Mouse (Mus musculus) hindbrain, embryonic 10.5 days (tissue): ENCODE measurements at regions not wholly inside any gene's neighbourhood (a gene's known extent, or its start where the extent isn't known, plus 50 kb on each side); places are given as distances from the start of the nearest gene placed in this dataset.

Source experiments
- DNase-seq: peaks from one replicate; pipeline ENCODE4 v3.0.0-alpha.2; 2017; ENCODE audit warnings: low spot score
- H3K27ac ChIP-seq: fragments of 300-500 bp; sonication (generic); 2 replicates; pipeline ENCODE4 v1.5.1; 2016; ENCODE audit warnings: mild to moderate bottlenecking, moderate library complexity
- H3K27me3 ChIP-seq: fragments of 300-500 bp; sonication (generic); 2 replicates; pipeline ENCODE4 v1.6.1; 2016; ENCODE audit warnings: mild to moderate bottlenecking; ENCODE audit not compliant: poor library complexity, insufficient read depth, severe bottlenecking
- H3K36me3 ChIP-seq: fragments of 300-500 bp; sonication (generic); 2 replicates; pipeline ENCODE4 v1.6.1; 2016; ENCODE audit warnings: mild to moderate bottlenecking, moderate library complexity
- H3K4me1 ChIP-seq: fragments of 300-500 bp; sonication (generic); replicated peaks from 2 replicates; pipeline ENCODE4 v1.6.1; 2016; ENCODE audit warnings: mild to moderate bottlenecking
- H3K4me3 ChIP-seq: fragments of 300-500 bp; sonication (generic); 2 replicates; pipeline ENCODE4 v1.5.1; 2016; ENCODE audit warnings: mild to moderate bottlenecking, moderate library complexity
- H3K9me3 ChIP-seq: fragments of 300-500 bp; sonication (generic); 2 replicates; pipeline ENCODE4 v1.6.1; 2016; ENCODE audit warnings: mild to moderate bottlenecking, moderate library complexity
- WGBS: fragments of 180-500 bp; shearing (Covaris S2); methylation state at CpG from one replicate; pipeline ENCODE4 v1.1.7; 2016; 5-methylcytosine and 5-hydroxymethylcytosine counted together

DNA sequence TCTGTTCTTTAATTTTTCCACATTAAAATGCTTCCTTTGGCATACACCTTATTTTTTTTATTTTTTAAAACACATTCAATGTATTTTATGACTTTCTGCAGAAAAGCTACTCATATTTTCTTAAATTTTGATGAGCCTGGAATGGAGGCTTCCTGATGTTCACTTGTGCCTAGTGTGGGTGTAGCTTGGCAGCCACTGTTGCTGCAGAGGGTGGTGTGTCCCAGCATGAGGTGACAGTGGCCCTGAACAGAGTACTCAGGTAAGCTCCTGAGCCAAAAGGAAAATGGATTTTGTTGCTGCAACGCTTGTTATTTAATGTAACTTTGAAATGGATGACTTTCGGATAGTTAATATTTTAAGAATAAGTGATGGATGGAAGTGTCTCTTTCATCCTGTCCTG lies 170.6 kb downstream of the Eipr1 start:
- H3K36me3 ChIP-seq: no peaks in the 10 kb centered on the region
- H3K4me3 ChIP-seq: no peak overlapping the region
- no peaks in the 10 kb centered on the region for H3K27me3 ChIP-seq
- H3K27ac ChIP-seq: no peak overlapping the region
- WGBS: 94% methylated on average over 2 of the region's 2 CpGs
- H3K4me1 ChIP-seq: peaks cover 4% of the 10 kb centered on the region; the same call in 1 of the 2 replicates
- H3K9me3 ChIP-seq: no peaks in the 10 kb centered on the region
- no peak for DNase-seq

DNA sequence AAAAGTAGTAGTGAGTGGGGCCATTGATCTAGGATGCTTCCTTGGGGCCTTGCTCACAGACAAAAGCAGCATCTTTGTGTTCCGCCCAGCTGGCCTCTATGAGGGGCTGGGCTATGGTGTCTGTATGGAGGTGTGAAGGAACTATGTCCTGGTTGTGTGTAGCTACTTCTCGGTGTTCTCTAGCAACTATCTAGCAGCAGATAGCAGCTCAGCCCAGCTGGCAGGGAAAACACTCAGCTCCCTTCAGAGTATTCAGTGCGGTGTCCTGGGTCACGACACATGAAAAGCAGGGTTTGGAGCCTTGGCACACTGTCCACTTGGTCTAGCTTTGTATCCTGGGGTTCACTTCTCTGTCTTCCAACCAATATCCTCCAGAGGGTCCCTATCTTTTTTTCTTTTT lies 173.6 kb downstream of the Eipr1 start:
- Histone ChIP-seq H3K27ac (no peak overlapping the region), H3K27me3 (no peaks in the 10 kb centered on the region), H3K9me3 (no peaks in the 10 kb centered on the region), H3K4me1 (peaks cover 4% of the 10 kb centered on the region; the same call in 1 of the 2 replicates), H3K36me3 (no peaks in the 10 kb centered on the region), H3K4me3 (no peak overlapping the region)
- WGBS: 90% methylated on average over 4 of the region's 4 CpGs
- no peak for DNase-seq

- H3K36me3 ChIP-seq: no peaks in the 10 kb centered on the region
- no peak overlapping the region for H3K27ac ChIP-seq
- no peak for DNase-seq
- no peak overlapping the region for H3K4me3 ChIP-seq
- H3K9me3 ChIP-seq: no peaks in the 10 kb centered on the region
- no peaks in the 10 kb centered on the region for H3K27me3 ChIP-seq
- WGBS: 89% methylated on average over 7 of the region's 7 CpGs
- H3K4me1 ChIP-seq: no peaks in the 10 kb centered on the region
Observed at GRCm38 (mm10) chr12:28939936-28940335, 188.3 kb downstream of the Eipr1 start.

- no peak overlapping the region for H3K4me3 ChIP-seq
- no peak for DNase-seq
- WGBS: 73% methylated on average over 9 of the region's 9 CpGs
- peaks cover 12% of the 10 kb centered on the region for H3K4me1 ChIP-seq
- H3K27ac ChIP-seq: peak overlapping the region; percentile 60
- H3K27me3 ChIP-seq: no peaks in the 10 kb centered on the region
- H3K9me3 ChIP-seq: 0 out of 2 replicates have a peak, but pooled peaks cover 5% of the 10 kb centered on the region
- no peaks in the 10 kb centered on the region for H3K36me3 ChIP-seq
Observed at GRCm38 (mm10) chr12:28948889-28949288, 197.3 kb downstream of the Eipr1 start.

GRCm38 (mm10) chr12:28949307-28949706 lies 197.7 kb downstream of the Eipr1 start:
- 0 out of 2 replicates have a peak, but pooled peaks cover 5% of the 10 kb centered on the region for H3K9me3 ChIP-seq
- no peak overlapping the region for H3K4me3 ChIP-seq
- WGBS: 85% methylated on average over 10 of the region's 10 CpGs
- H3K27ac ChIP-seq: peak overlapping the region; percentile 60
- no peaks in the 10 kb centered on the region for H3K27me3 ChIP-seq
- no peaks in the 10 kb centered on the region for H3K36me3 ChIP-seq
- no peak for DNase-seq
- peaks cover 12% of the 10 kb centered on the region for H3K4me1 ChIP-seq

- Histone ChIP-seq H3K27ac (no peak overlapping the region), H3K9me3 (0 out of 2 replicates have a peak, but pooled peaks cover 5% of the 10 kb centered on the region), H3K4me1 (no peaks in the 10 kb centered on the region), H3K4me3 (no peak overlapping the region), H3K36me3 (no peaks in the 10 kb centered on the region), H3K27me3 (no peaks in the 10 kb centered on the region)
- DNase-seq: no peak
- WGBS: 82% methylated on average over 1 of the region's 1 CpGs
Observed at GRCm38 (mm10) chr12:28957155-28957554, 205.6 kb downstream of the Eipr1 start.

DNA sequence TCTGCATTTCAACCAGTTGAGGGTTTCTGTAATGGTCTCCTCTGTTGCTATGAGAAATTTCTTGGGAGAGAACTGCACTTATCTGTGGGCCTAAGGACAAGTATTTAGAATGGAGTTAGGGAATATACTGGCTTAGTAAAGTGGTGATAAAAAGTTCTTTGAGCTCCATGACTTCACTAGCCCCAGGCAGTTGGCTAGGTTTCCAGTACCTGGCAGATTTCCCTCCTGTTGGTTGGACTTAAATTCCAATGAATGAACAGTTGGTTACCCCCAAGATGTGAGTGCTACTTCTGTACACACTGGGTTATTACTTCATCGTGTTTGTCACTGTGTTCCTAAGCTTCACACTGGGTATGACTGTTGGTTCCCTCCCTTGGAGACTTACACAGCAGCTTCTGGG lies 207.1 kb downstream of the Eipr1 start:
- 73% methylated on average over 1 of the region's 1 CpGs for WGBS
- Histone ChIP-seq H3K4me1 (no peaks in the 10 kb centered on the region), H3K9me3 (no peaks in the 10 kb centered on the region)

GRCm38 (mm10) chr12:28969671-28970379 lies 218.2 kb downstream of the Eipr1 start:
- Histone ChIP-seq H3K9me3 (peaks cover 6% of the 10 kb centered on the region), H3K4me1 (peaks cover 7% of the 10 kb centered on the region), H3K4me3 (no peak overlapping the region), H3K36me3 (no peaks in the 10 kb centered on the region), H3K27me3 (no peaks in the 10 kb centered on the region), H3K27ac (no peak overlapping the region)
- DNase-seq: no peak
- 80% methylated on average over 2 of the region's 2 CpGs for WGBS

More for the DNA sequence above, 207.1 kb downstream of the Eipr1 start:
- no peak for DNase-seq
- H3K27me3 ChIP-seq: no peaks in the 10 kb centered on the region
- H3K4me3 ChIP-seq: no peak overlapping the region
- H3K36me3 ChIP-seq: no peaks in the 10 kb centered on the region
- no peak overlapping the region for H3K27ac ChIP-seq

GRCm38 (mm10) chr12:28974571-28975041 lies 223.0 kb downstream of the Eipr1 start:
- peak overlapping the region; percentile 45; the same call in 1 of the 2 replicates for H3K27ac ChIP-seq
- H3K4me1 ChIP-seq: peaks cover 15% of the 10 kb centered on the region
- peaks cover 6% of the 10 kb centered on the region for H3K9me3 ChIP-seq
- H3K27me3 ChIP-seq: no peaks in the 10 kb centered on the region
- H3K4me3 ChIP-seq: no peak overlapping the region
- peak; percentile 52 for DNase-seq
- H3K36me3 ChIP-seq: no peaks in the 10 kb centered on the region
- 41% methylated on average over 6 of the region's 6 CpGs for WGBS

GRCm38 (mm10) chr12:28975249-28975648 lies 223.6 kb downstream of the Eipr1 start:
- H3K4me3 ChIP-seq: no peak overlapping the region
- peaks cover 6% of the 10 kb centered on the region for H3K9me3 ChIP-seq
- WGBS: 94% methylated on average over 5 of the region's 5 CpGs
- DNase-seq: no peak
- peak overlapping the region; percentile 45 for H3K27ac ChIP-seq
- H3K4me1 ChIP-seq: peaks cover 15% of the 10 kb centered on the region
- H3K36me3 ChIP-seq: no peaks in the 10 kb centered on the region
- no peaks in the 10 kb centered on the region for H3K27me3 ChIP-seq

GRCm38 (mm10) chr12:28979679-28980078 lies 228.1 kb downstream of the Eipr1 start:
- no peak overlapping the region for H3K27ac ChIP-seq
- H3K9me3 ChIP-seq: no peaks in the 10 kb centered on the region
- H3K27me3 ChIP-seq: no peaks in the 10 kb centered on the region
- H3K36me3 ChIP-seq: no peaks in the 10 kb centered on the region
- peaks cover 10% of the 10 kb centered on the region for H3K4me1 ChIP-seq
- WGBS: 84% methylated on average over 7 of the region's 7 CpGs
- no peak for DNase-seq
- H3K4me3 ChIP-seq: no peak overlapping the region

DNA sequence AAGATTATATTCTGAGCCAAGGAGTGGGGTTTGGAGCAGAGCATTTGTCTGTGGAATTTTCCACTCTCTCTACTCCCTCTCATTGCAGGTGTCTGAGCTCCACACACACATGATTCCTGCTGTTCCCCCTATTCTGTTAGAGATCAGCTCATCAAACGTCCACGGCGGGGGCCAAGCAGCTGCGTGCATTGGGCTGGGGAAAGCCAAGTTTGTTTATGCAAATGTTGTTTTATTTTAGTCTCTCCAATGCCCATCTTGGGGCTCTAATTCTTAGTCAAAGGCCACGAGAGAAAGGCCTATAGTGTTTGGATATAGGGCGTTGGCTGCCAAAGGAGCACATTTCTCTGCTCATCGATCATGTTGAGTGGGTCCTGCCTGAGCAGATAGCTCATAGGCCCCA lies 234.6 kb downstream of the Eipr1 start:
- WGBS: 73% methylated on average over 7 of the region's 7 CpGs
- H3K27me3 ChIP-seq: no peaks in the 10 kb centered on the region
- H3K4me1 ChIP-seq: no peaks in the 10 kb centered on the region
- H3K9me3 ChIP-seq: no peaks in the 10 kb centered on the region
- H3K4me3 ChIP-seq: no peak overlapping the region
- no peak for DNase-seq
- H3K36me3 ChIP-seq: no peaks in the 10 kb centered on the region
- H3K27ac ChIP-seq: no peak overlapping the region

GRCm38 (mm10) chr12:28997474-28998192 lies 246.0 kb downstream of the Eipr1 start:
- H3K9me3 ChIP-seq: no peaks in the 10 kb centered on the region
- H3K27me3 ChIP-seq: no peaks in the 10 kb centered on the region
- 0 out of 2 replicates have a peak, but pooled peaks cover 3% of the 10 kb centered on the region for H3K4me1 ChIP-seq
- no peak overlapping the region for H3K27ac ChIP-seq
- no peaks in the 10 kb centered on the region for H3K36me3 ChIP-seq
- 72% methylated on average over 15 of the region's 15 CpGs for WGBS
- no peak overlapping the region for H3K4me3 ChIP-seq
- DNase-seq: no peak
